8 mouse cellular contexts compared by ENCODE assay signal in genomic region chr2:59628057-59628901, GRCm38 (mm10). TPM values are rescaled to one million over a fixed set of nuclear protein-coding genes. Genes with fewer than 3 reads are reported as not detected.
A peak's percentile ranks its signal among the peaks of the same experiment; 100 is the strongest.
DNase-seq lines count a peak whose midpoint lies in the region; ATAC-seq and TF ChIP-seq lines count a peak whose summit lies in the region.

No protein-coding gene starts in this region.

- ATAC-seq in embryonic facial prominence, embryonic 14.5 days (ENCODE audit: low read depth) = peak; percentile 38; the same call in 1 of the 2 replicates
- peak; percentile 56 for ATAC-seq in lung, embryonic 14.5 days (ENCODE audit: insufficient read depth)

- TF ChIP-seq CTCF in lung, embryonic 14.5 days (IDR thresholded peaks at IDR 0.05; ENCODE audit: low read depth) = no peak
- no peak for TF ChIP-seq CTCF in thymus, adult 2 months (IDR thresholded peaks at IDR 0.05; ENCODE audit: borderline replicate concordance, control insufficient read depth, extremely low read depth, insufficient read depth, low read length, poor library complexity)

- H3K27me3 ChIP-seq in embryonic facial prominence, embryonic 14.5 days (replicated peaks; ENCODE audit: control insufficient read depth, insufficient read depth, low read length) = no peaks in the 10 kb centered on the region
- no peaks in the 10 kb centered on the region for H3K27me3 ChIP-seq in lung, embryonic 14.5 days (ENCODE audit: insufficient read depth, low read length)
- no peaks in the 10 kb centered on the region for H3K27me3 ChIP-seq in thymus, adult 2 months (ENCODE audit: control insufficient read depth, insufficient read depth, low read length)

- TF ChIP-seq POLR2A in thymus, adult 2 months (IDR thresholded peaks at IDR 0.05; ENCODE audit: control insufficient read depth, extremely low read depth, insufficient read depth, low read length, poor library complexity) = no peak

- H3K27ac ChIP-seq in embryonic facial prominence, embryonic 14.5 days (replicated peaks; ENCODE audit: low read depth, low read length) = no peak overlapping the region
- peak overlapping the region; percentile 40; the same call in 1 of the 2 replicates for H3K27ac ChIP-seq in lung, embryonic 14.5 days (ENCODE audit: low read depth)
- H3K27ac ChIP-seq in thymus, adult 2 months (ENCODE audit: control insufficient read depth, insufficient read depth, low read length) = no peak overlapping the region

- no peak overlapping the region for H3K9ac ChIP-seq in embryonic facial prominence, embryonic 14.5 days (ENCODE audit: low read depth, low read length)
- H3K9ac ChIP-seq in lung, embryonic 14.5 days = no peak overlapping the region

- H3K4me1 ChIP-seq in embryonic facial prominence, embryonic 14.5 days (ENCODE audit: control insufficient read depth, insufficient read depth, low read length) = peaks cover 45% of the 10 kb centered on the region
- H3K4me1 ChIP-seq in lung, embryonic 14.5 days (ENCODE audit: insufficient read depth) = peaks cover 28% of the 10 kb centered on the region
- peaks cover 26% of the 10 kb centered on the region for H3K4me1 ChIP-seq in thymus, adult 2 months (replicated peaks; ENCODE audit: control insufficient read depth, insufficient read depth, low read length)

- H3K4me3 ChIP-seq in embryonic facial prominence, embryonic 14.5 days (ENCODE audit: low read depth, low read length) = no peak overlapping the region
- no peak overlapping the region for H3K4me3 ChIP-seq in lung, embryonic 14.5 days (ENCODE audit: low read depth, low read length)
- no peak overlapping the region for H3K4me3 ChIP-seq in thymus, adult 2 months (ENCODE audit: control insufficient read depth, insufficient read depth, low read length)

- H3K36me3 ChIP-seq in embryonic facial prominence, embryonic 14.5 days (ENCODE audit: control insufficient read depth, insufficient read depth, low read length) = no peaks in the 10 kb centered on the region
- 0 out of 2 replicates have a peak, but pooled peaks cover 4% of the 10 kb centered on the region for H3K36me3 ChIP-seq in lung, embryonic 14.5 days (ENCODE audit: insufficient read depth)
- no peaks in the 10 kb centered on the region for H3K36me3 ChIP-seq in thymus, adult 2 months (ENCODE audit: control insufficient read depth, insufficient read depth, low read length)

- peak; percentile 60 to 66 for DNase-seq in heart, adult 18-20 months
- no peak for DNase-seq in heart, adult 8-10 months (ENCODE audit: low spot score)
- peak; percentile 59 for DNase-seq in adipocyte (ENCODE audit: low spot score)
- no peak for DNase-seq in embryonic facial prominence, embryonic 14.5 days (ENCODE audit: low spot score)
- DNase-seq in kidney, adult 18-20 months = peak; percentile 52
- DNase-seq in lung, embryonic 14.5 days = peak; percentile 59
- no peak for DNase-seq in thymus, adult 2 months
- DNase-seq in urinary bladder, postnatal 25 days (ENCODE audit: low spot score) = no peak

- H3K4me2 ChIP-seq in embryonic facial prominence, embryonic 14.5 days (ENCODE audit: low read depth, low read length) = no peak overlapping the region
- H3K4me2 ChIP-seq in lung, embryonic 14.5 days = no peak overlapping the region

- no peaks in the 10 kb centered on the region for H3K9me3 ChIP-seq in embryonic facial prominence, embryonic 14.5 days (ENCODE audit: control insufficient read depth, low read length)
- H3K9me3 ChIP-seq in lung, embryonic 14.5 days (ENCODE audit: low read depth, low read length) = no peaks in the 10 kb centered on the region

- 66% methylated on average over 17 of the region's 17 CpGs for WGBS in embryonic facial prominence, embryonic 14.5 days
- WGBS in lung, embryonic 14.5 days = 49% methylated on average over 17 of the region's 17 CpGs
- WGBS in thymus, adult 2 months = 91% methylated on average over 17 of the region's 17 CpGs

RNA-seq across cellular contexts. Expression of gene Tanc1, which starts 16.4 kb away (rescaled TPM):
- 10 to 100 TPM; 31.5 to 34.4 TPM for total RNA-seq in heart, adult 18-20 months (2021)
- 10 to 100 TPM; 21.4 to 25.3 (median 24.6) TPM for total RNA-seq in heart, adult 8-10 months (2022)
- 22.7 and 24.8 TPM in 2 replicates for polyA plus RNA-seq in embryonic facial prominence, embryonic 14.5 days (2014; fragmentation: Nextera tagmentation; extraction: Ambion mirVana)
- polyA plus RNA-seq in lung, embryonic 14.5 days (2014; fragmentation: Nextera tagmentation; extraction: Ambion mirVana) = 28.8 and 31.0 TPM in 2 replicates
- 7.3 and 8.1 TPM in 2 replicates for polyA plus RNA-seq in thymus, adult 2 months (2012; rRNA removed)

Comparison
In these comparisons a context has a peak if more than half of its experiments do, and no peak if none do; other contexts are left out.
1. DNase-seq: peak in heart, adult 18-20 months (2 of 2), adipocyte (single experiment), kidney, adult 18-20 months (single experiment) and lung, embryonic 14.5 days (single experiment); none in heart, adult 8-10 months (single experiment), embryonic facial prominence, embryonic 14.5 days (single experiment), thymus, adult 2 months (single experiment) and urinary bladder, postnatal 25 days (single experiment).